Mouse (Mus musculus): Measurements from ENCODE around the gene Zfp553. TPM values are rescaled to one million over a fixed set of nuclear protein-coding genes. Genes with fewer than 3 reads are reported as not detected.
A peak's percentile ranks its signal among the peaks of the same experiment; 100 is the strongest.
"Not testable (repeated sequence)": the region's sequence is repeated elsewhere in the genome, so short reads cannot be mapped to it uniquely, and the experiment has no call there.

The Zfp553 gene
- total RNA-seq, 2 experiments from 2014 or later: 4.2 to 5.1 TPM

GRCm38 (mm10) chr7:127225147-127225995, 7.5 kb upstream of the Zfp553 start:
- H3K27ac ChIP-seq: no peak overlapping the region
- no peak overlapping the region for H3K4me3 ChIP-seq
- intact Hi-C loops (cut with DNase I): no loop called here
- no peak for DNase-seq
- TF ChIP-seq CTCF (IDR thresholded peaks at IDR 0.05): no peak

- intact Hi-C loops (cut with DNase I): loop anchor here (2.0 kb wide), 1 partner anchor 14 kb away; no protein-coding TSS in a partner anchor
- Histone ChIP-seq H3K27ac (no peak overlapping the region), H3K4me3 (no peak overlapping the region)
- peak; percentile 85 for DNase-seq
- TF ChIP-seq CTCF (IDR thresholded peaks at IDR 0.05): peak; percentile 83
Measured at GRCm38 (mm10) chr7:127228615-127229303, 4.1 kb upstream of the Zfp553 start.

GRCm38 (mm10) chr7:127231376-127231775, 1.5 kb upstream of the Zfp553 start:
- TF ChIP-seq CTCF (IDR thresholded peaks at IDR 0.05): no peak
- intact Hi-C loops (cut with DNase I): loop anchor here (5.0 kb wide), 1 partner anchor 104 kb away; no protein-coding TSS in a partner anchor
- DNase-seq: no peak
- Histone ChIP-seq H3K27ac (no peak overlapping the region), H3K4me3 (no peak overlapping the region; the same call in 1 of the 2 replicates)

- Histone ChIP-seq H3K27ac (peak overlapping the region; percentile 93), H3K4me3 (peak overlapping the region; percentile 89)
- no peak for TF ChIP-seq CTCF (IDR thresholded peaks at IDR 0.05)
- DNase-seq: no peak
- intact Hi-C loops (cut with DNase I): loop anchor here (5.0 kb wide), 1 partner anchor 105 kb away; no protein-coding TSS in a partner anchor
Measured at GRCm38 (mm10) chr7:127231826-127232621, 837 bp upstream of the Zfp553 start.

GRCm38 (mm10) chr7:127233368-127233749, 498 bp downstream of the Zfp553 start:
- intact Hi-C loops (cut with DNase I): loop anchor here (5.0 kb wide), 1 partner anchor 106 kb away; no protein-coding TSS in a partner anchor
- Histone ChIP-seq H3K27ac (peak overlapping the region; percentile 93), H3K4me3 (peak overlapping the region; percentile 89)
- no peak for TF ChIP-seq CTCF (IDR thresholded peaks at IDR 0.05)
- no peak for DNase-seq

- intact Hi-C loops (cut with DNase I): loop anchor here (5.0 kb wide), 1 partner anchor 106 kb away; no protein-coding TSS in a partner anchor
- TF ChIP-seq CTCF (IDR thresholded peaks at IDR 0.05): no peak
- no peak for DNase-seq
- H3K4me3 ChIP-seq: peak overlapping the region; percentile 89
- peak overlapping the region; percentile 93 for H3K27ac ChIP-seq
Measured at GRCm38 (mm10) chr7:127233765-127234164, 904 bp downstream of the Zfp553 start.

- no peak overlapping the region for H3K4me3 ChIP-seq
- no peak overlapping the region for H3K27ac ChIP-seq
- intact Hi-C loops (cut with DNase I): loop anchor here (5.0 kb wide), 1 partner anchor 107 kb away; no protein-coding TSS in a partner anchor
- no peak for DNase-seq
- no peak for TF ChIP-seq CTCF (IDR thresholded peaks at IDR 0.05)
Measured at GRCm38 (mm10) chr7:127234777-127235176, 1.9 kb downstream of the Zfp553 start.

GRCm38 (mm10) chr7:127243361-127243867, 10.6 kb downstream of the Zfp553 start:
- no peak for TF ChIP-seq CTCF (IDR thresholded peaks at IDR 0.05)
- peak overlapping the region; percentile 79 for H3K4me3 ChIP-seq
- DNase-seq: no peak
- peak overlapping the region; percentile 94 for H3K27ac ChIP-seq
- intact Hi-C loops (cut with DNase I): no loop called here

- peak; percentile 99 for DNase-seq
- peak within 1 kb of the TSS; percentile 79 for H3K4me3 ChIP-seq
- H3K27ac ChIP-seq: peak within 1 kb of the TSS; percentile 94
- peak; percentile 17; the same call in 1 of the 2 replicates for TF ChIP-seq CTCF (IDR thresholded peaks at IDR 0.05)
- intact Hi-C loops (cut with DNase I): no loop called here
Measured at GRCm38 (mm10) chr7:127243870-127244657, 11.2 kb downstream of the Zfp553 start, which contains the start of gene Zfp771. TSS of gene Zfp771 (plus strand) at chr7:127244274.

GRCm38 (mm10) chr7:127244658-127245510, 12.0 kb downstream of the Zfp553 start:
- DNase-seq: peak; percentile 75
- peak overlapping the region; percentile 94 for H3K27ac ChIP-seq

GRCm38 (mm10) chr7:127250511-127250910, 17.6 kb downstream of the Zfp553 start:
- DNase-seq; intact Hi-C loops (cut with DNase I); H3K27ac ChIP-seq; H3K4me3 ChIP-seq: not testable (repeated sequence)

More at GRCm38 (mm10) chr7:127244658-127245510, 12.0 kb downstream of the Zfp553 start:
- TF ChIP-seq CTCF (IDR thresholded peaks at IDR 0.05): no peak
- intact Hi-C loops (cut with DNase I): no loop called here
- H3K4me3 ChIP-seq: peak overlapping the region; percentile 79
